Mouse (Mus musculus): ENCODE results near the gene Anxa9. TPM values are rescaled to one million over a fixed set of nuclear protein-coding genes. Genes with fewer than 3 reads are reported as not detected.

Gene Anxa9
- total RNA-seq (2023) = 1.5 and 1.7 TPM in 2 replicates

GRCm38 (mm10) chr3:95307100-95307499 is at the start of gene Anxa9:
TSS of gene Anxa9 (minus strand) at chr3:95307176.

GRCm38 (mm10) chr3:95314486-95315093 is 7.6 kb upstream of the Anxa9 start, which contains the start of gene Cers2:
TSS of gene Cers2 (plus strand) at chr3:95314791.

GRCm38 (mm10) chr3:95281216-95282126 is 25.5 kb downstream of the Anxa9 start, which contains the start of the genes Mindy1 and Prune1:
TSS of gene Mindy1 (plus strand) at chr3:95281345.
TSS of gene Prune1 (minus strand) at chr3:95282076.

GRCm38 (mm10) chr3:95250783-95251424 is 56.1 kb downstream of the Anxa9 start, which contains the start of gene Bnipl:
TSS of gene Bnipl (minus strand) at chr3:95251193.

Other genes starting within 250 kb of the Anxa9 start
- 29.0 and 43.7 TPM in 2 replicates for gene Pip5k1a, start 200.2 kb downstream of the Anxa9 start, total RNA-seq (2023)
- gene Vps72, start 196.2 kb downstream of the Anxa9 start, total RNA-seq (2023) = 25.3 and 27.4 TPM in 2 replicates
- gene Tmod4, start 182.7 kb downstream of the Anxa9 start, total RNA-seq (2023) = 0.82 and 2.2 TPM in 2 replicates
- 42.2 and 43.7 TPM in 2 replicates for gene Scnm1, start 173.2 kb downstream of the Anxa9 start, total RNA-seq (2023)
- 1.7 and 3.5 TPM in 2 replicates for gene Lysmd1, start 173.1 kb downstream of the Anxa9 start, total RNA-seq (2023)
- 75.9 and 91.0 TPM in 2 replicates for gene Tnfaip8l2, start 164.8 kb downstream of the Anxa9 start, total RNA-seq (2023)
- 1.2 and 1.7 TPM in 2 replicates for gene Sema6c, start 146.7 kb downstream of the Anxa9 start, total RNA-seq (2023)
- gene Gabpb2, start 89.3 kb downstream of the Anxa9 start, total RNA-seq (2023) = 35.0 and 43.7 TPM in 2 replicates
- gene Cdc42se1, start 78.4 kb downstream of the Anxa9 start, total RNA-seq (2023) = 256 and 259 TPM in 2 replicates
- gene Mllt11, start 75.0 kb downstream of the Anxa9 start, total RNA-seq (2023) = 1.3 and 2.7 TPM in 2 replicates
- gene Gm128, start 65.6 kb downstream of the Anxa9 start, total RNA-seq (2023) = 0.27 and 0.38 TPM in 2 replicates
- not detected in 2 replicates for gene Bnipl, start 56.0 kb downstream of the Anxa9 start, total RNA-seq (2023)
- gene Mindy1, start 25.8 kb downstream of the Anxa9 start, total RNA-seq (2023) = 188 and 238 TPM in 2 replicates
- gene Prune1, start 25.1 kb downstream of the Anxa9 start, total RNA-seq (2023) = 31.3 and 33.0 TPM in 2 replicates
- gene Cers2, start 7.6 kb upstream of the Anxa9 start, total RNA-seq (2023) = 135 and 163 TPM in 2 replicates
- 15.1 and 20.1 TPM in 2 replicates for gene Setdb1, start 50.0 kb upstream of the Anxa9 start, total RNA-seq (2023)
- not detected in 2 replicates for gene 4930558C23Rik, start 95.7 kb upstream of the Anxa9 start, total RNA-seq (2023)
- gene Arnt, start 127.2 kb upstream of the Anxa9 start, total RNA-seq (2023) = 61.9 and 86.8 TPM in 2 replicates
- gene Ctsk, start 192.1 kb upstream of the Anxa9 start, total RNA-seq (2023) = 0.41 and 1.2 TPM in 2 replicates
- gene Ctss, start 219.6 kb upstream of the Anxa9 start, total RNA-seq (2023) = 118 and 145 TPM in 2 replicates